Mouse (Mus musculus): ENCODE results near the gene Grin2c.

Gene Grin2c

GRCm38 (mm10) chr11:115229021-115229930 is 37.8 kb downstream of the Grin2c start:
- no peak for DNase-seq (ENCODE audit: low spot score)

DNA sequence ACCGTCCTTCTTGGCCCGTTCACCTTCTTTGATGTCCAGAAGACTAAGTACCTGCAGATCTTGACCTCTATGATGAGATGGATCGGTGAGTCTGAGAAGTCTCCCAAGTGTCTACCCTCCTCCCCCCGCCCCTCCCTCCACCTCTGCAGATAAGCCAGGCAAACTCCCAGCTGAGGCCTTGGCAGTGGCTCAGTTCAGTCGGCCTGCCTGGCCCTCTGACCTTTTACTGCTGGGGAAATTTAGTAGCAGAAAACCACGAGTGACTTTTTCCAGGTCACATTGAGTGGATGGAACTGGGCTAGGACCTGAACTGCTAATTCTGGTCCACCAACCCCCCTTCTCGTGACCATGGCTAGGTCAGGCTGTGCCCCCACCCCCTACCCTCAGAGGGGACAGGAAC is 38.6 kb downstream of the Grin2c start:
- no peak for DNase-seq (ENCODE audit: low spot score)

GRCm38 (mm10) chr11:115227640-115228039 is 39.4 kb downstream of the Grin2c start:
- no peak for DNase-seq (ENCODE audit: low spot score)

- no peak for DNase-seq (ENCODE audit: low spot score)
Observed at GRCm38 (mm10) chr11:115226811-115227491, 40.1 kb downstream of the Grin2c start.

DNA sequence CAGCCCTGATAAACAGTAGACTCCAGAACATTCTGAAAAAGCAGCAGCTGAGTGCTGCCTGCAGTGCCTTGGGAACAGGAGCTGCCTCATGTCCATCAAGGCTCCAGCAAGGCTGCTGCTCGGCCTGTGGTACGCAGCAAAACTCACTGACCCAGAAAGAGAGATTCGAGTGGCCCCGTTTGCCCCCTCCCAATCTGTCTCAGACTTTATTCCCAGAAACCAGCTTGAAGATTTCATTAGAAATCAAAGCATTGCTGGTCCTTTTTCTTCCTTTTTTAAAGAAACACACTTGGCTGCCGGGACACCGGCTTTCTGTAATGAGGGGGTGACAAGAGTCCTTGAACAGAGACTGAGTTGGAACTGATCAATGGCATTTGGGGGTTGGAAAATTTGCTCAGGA is 41.7 kb downstream of the Grin2c start:
- DNase-seq (ENCODE audit: low spot score), result no peak

DNA sequence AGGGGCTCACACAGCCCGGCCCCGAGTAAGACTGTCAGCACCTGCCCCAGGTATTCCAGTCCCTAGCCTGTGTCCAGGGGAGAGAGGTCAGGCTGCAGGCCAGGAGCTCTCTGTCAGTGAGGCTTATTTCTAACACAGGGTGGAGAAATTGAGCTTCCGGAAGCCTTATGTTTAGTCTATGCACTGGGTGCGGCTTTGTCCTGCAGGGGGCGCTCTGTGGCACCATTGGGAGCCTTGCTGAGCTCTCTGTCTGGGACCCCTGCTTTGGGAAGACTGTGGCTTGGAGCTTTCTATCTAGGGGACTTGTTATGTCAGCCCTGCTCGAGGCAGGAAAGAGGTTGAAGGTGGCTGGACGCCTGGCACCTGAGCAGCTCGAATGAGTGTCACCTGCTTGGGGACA is 42.2 kb downstream of the Grin2c start:
- peak; percentile 19 for DNase-seq (ENCODE audit: low spot score)

DNA sequence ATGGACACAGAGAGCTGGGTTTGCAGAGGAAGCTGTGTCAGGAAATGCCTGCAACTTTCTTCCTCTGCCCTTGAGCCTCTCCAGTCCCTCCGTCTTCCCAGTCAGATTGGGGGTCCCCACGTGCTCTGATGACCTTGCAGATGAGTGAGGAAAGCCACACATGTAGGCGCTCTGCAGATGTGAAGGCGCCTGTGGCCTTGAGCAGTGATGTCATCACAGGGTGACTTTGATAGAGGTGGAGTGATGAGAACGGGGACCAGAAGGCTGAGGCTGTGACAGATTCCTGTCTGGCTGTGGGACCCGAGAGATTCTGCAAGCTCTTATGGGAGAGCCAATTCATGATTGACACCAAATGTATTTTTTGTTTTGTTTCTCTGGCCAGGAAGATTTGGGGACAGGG is 43.2 kb downstream of the Grin2c start:
- no peak for DNase-seq (ENCODE audit: low spot score)

GRCm38 (mm10) chr11:115223451-115223850 is 43.6 kb downstream of the Grin2c start:
- no peak for DNase-seq (ENCODE audit: low spot score)

DNA sequence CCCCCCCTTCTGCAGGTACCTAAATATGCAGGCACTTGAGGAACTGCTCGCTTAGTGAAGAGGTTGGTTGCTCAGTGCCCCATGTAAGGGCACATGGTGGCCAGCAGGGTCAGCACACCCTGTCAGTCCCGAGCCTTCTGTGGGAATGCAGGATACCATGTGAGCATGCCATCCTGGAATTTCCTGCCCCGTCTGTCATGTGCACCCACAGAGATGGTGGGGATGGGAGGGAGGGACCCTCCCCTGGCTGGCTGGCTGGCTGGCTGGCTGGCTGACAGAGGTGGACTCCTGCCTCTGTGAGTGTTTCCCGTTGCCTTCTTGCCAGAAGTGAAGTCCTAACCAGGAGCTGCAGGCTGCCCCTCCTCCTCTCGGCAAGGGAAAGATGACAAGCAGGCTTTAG is 44.5 kb downstream of the Grin2c start:
- no peak for DNase-seq (ENCODE audit: low spot score)

DNA sequence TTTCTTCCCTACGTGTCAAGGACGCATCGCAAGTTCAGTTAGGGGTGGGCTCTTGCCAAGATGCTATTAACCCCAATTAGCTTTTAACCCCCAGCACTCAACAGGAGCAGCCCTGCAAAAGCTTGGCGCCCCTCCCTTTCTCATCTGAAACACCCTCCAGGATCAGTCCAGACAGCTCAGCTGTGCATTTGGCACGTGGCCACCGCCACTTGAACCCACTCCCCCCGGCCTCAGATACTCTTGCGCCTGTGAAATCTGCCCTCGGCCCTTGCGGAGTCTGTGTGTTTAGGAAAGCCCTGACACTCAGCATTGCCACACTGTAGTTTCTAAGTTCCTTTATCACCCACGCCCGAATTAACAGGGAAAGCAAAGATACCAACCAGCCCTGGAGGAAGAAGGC is 45.0 kb downstream of the Grin2c start:
- no peak for DNase-seq (ENCODE audit: low spot score)

DNA sequence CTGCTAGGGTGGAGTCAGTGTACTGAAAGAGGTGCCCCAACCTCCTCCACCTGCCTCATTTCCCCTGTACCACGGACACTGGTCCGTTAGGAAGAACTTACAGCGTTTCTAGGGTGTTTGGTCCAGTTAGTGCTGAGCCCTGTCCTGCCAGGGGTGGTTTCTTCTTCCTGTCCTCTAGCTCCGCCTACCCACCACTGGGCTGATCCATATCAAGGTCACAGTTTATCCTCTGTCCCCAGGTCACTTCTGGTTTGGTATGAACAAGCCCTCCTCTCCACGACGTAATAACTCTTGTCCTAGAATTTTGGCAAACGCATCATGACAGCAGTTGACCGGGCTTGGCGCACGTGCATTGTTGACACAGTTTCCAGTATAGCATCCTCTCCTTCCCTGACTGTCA is 47.4 kb downstream of the Grin2c start:
- no peak for DNase-seq (ENCODE audit: low spot score)

GRCm38 (mm10) chr11:115219263-115219662 is 47.8 kb downstream of the Grin2c start:
- DNase-seq (ENCODE audit: low spot score), result peak; percentile 18

DNA sequence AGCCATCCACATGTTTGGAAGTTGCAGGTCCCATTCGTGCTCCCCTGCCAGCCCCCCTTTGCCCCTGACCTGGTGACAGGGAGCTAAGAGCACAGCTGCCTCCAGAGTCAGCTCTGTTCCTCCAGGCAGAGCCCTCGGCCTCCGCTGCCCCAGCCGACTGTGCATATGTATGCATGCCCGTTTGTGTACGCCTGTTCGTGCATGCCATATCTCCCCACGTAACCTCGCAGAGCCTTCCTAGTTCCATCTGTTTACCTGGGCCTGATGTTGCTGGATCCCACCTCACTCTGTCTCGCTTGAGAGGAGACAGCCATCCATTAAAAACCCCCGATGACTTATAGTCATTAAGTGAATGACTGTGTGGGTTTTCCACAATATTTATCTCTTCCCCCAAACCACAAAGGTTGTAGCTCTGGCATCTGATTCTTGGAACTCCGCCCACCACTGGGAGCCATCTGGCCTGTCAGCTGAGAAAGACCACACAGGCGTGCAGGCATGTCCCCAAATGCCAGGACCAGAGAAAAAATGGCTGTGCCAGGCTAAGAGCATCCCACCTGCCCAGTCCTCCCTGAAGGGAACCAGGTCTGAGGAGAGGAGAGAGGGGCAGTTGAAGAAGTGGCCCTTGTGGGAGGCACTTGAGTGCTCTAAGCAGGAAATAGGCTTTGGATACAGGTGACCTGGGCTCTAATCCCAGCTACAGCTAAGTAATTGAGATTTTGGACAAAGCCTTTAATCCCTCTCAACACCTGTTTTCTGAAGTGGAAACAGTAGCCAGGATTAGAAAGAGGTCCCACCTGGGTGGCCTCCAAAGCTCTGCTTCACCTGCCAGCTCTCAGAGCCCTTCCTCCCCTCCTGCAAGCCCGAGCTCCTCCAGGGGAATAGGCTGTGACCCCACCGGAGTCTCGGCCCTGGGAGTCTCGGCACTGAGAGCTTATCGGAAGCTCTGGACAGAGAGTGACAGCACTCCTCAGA is 49.3 kb downstream of the Grin2c start:
- DNase-seq (ENCODE audit: low spot score), result no peak

- DNase-seq (ENCODE audit: low spot score), result no peak
Observed at GRCm38 (mm10) chr11:115215123-115215522, 51.9 kb downstream of the Grin2c start.

DNA sequence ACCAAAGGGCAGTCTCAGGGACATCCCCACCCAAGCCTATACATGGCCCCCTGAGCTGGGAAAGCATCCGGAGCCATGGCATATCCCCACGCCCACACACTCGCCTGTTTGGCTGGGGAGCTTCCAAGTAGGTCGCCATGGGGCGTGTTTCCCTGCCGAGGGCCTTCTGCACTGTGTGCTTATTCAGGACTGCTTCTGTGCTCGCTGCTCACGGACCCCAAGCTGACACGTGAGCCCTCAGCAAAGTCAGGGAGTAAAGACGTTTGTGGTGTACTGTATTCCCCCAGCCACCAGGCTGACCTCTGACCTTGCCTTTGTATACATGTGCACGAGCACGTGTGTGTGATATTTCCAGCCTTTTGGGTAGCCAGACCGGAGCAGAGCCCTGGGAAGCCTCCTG is 54.9 kb downstream of the Grin2c start:
- no peak for DNase-seq (ENCODE audit: low spot score)

- DNase-seq (ENCODE audit: low spot score), result no peak
Observed at GRCm38 (mm10) chr11:115209958-115210357, 57.1 kb downstream of the Grin2c start.

- no peak for DNase-seq (ENCODE audit: low spot score)
Observed at GRCm38 (mm10) chr11:115208776-115209732, 58.0 kb downstream of the Grin2c start.

- no peak for DNase-seq (ENCODE audit: low spot score)
Observed at GRCm38 (mm10) chr11:115208126-115208525, 58.9 kb downstream of the Grin2c start.

DNA sequence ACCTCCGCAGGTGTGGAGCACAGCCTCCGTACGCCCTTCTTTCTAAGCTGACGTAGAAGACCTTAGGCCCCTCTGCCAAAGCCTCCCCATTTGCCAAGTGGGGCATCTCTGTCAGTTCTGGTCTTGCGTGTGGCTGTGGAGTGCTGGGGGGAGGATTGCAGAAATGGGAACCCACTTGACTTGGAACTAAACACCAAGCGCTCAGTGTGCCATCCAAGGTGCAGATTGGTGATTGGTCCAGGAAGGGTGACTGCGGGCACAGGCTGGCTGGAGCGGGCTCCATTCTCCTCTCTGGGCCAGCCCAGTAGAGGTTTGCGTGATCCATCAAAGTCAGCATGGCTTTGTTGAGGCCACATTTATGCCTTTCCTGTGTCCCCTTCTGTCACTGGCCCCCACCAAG is 64.3 kb downstream of the Grin2c start:
- no peak for DNase-seq (ENCODE audit: low spot score)

GRCm38 (mm10) chr11:115202316-115202715 is 64.7 kb downstream of the Grin2c start:
- DNase-seq (ENCODE audit: low spot score), result peak; percentile 80

GRCm38 (mm10) chr11:115200520-115200919 is 66.5 kb downstream of the Grin2c start:
- no peak for DNase-seq (ENCODE audit: low spot score)
